Mouse (Mus musculus): ENCODE measurements around the gene Arhgap9.
"Not testable (repeated sequence)": the region's sequence is repeated elsewhere in the genome, so short reads cannot be mapped to it uniquely, and the experiment has no call there.

GRCm38 (mm10) chr10:127309167-127309566, 12.6 kb upstream of the Arhgap9 start:
- TF ChIP-seq CTCF (IDR thresholded peaks at IDR 0.05; ENCODE audit: borderline replicate concordance, insufficient read depth, low read depth, low read length); POLR2A (IDR thresholded peaks at IDR 0.05; ENCODE audit: borderline replicate concordance, insufficient read depth, low read length): not testable (repeated sequence)

All from cerebellum, adult 2 months (tissue).